Mouse (Mus musculus): ENCODE measurements around the gene Wwc1. TPM values are rescaled to one million over a fixed set of nuclear protein-coding genes. Genes with fewer than 3 reads are reported as not detected.

Wwc1 gene
- polyA plus RNA-seq, 1 experiment = 28.5 TPM

DNA sequence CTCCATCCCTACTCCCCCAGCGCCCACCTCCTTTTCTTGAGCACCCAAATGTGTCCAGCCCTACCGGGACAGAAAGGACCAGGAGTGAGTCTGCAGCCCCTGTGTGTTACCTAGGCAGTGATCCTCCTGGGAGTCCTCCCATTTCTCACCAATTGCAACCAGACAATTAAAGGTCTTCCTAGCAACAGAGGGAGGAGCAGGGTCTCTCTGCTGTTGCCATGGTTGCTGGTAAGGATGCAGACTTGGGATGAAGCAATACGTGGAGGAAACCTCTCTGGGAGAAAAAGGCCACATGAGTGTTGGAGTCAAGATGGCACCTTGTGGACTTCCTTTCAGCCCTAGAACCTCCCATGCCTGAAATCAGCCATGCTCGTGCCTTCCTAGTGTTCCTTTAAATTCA is 19.7 kb upstream of the Wwc1 start:
- H3K4me1 ChIP-seq (ENCODE audit: control insufficient read depth, insufficient read depth, low read length) = no peaks in the 10 kb centered on the region; the same call in 1 of the 2 replicates
- no peaks in the 10 kb centered on the region for H3K27me3 ChIP-seq (ENCODE audit: control insufficient read depth, insufficient read depth, low read length)
- no peak for DNase-seq
- WGBS = 49% methylated on average over 4 of the region's 4 CpGs
- no peak overlapping the region for H3K4me3 ChIP-seq (replicated peaks; ENCODE audit: insufficient read depth, low read depth, low read length)
- no peak for TF ChIP-seq POLR2A (IDR thresholded peaks at IDR 0.05; ENCODE audit: borderline replicate concordance, insufficient read depth, low read length)
- no peak for TF ChIP-seq CTCF (IDR thresholded peaks at IDR 0.05; ENCODE audit: borderline replicate concordance, insufficient read depth, low read depth, low read length)
- no peak overlapping the region for H3K27ac ChIP-seq (ENCODE audit: insufficient read depth, low read length)

DNA sequence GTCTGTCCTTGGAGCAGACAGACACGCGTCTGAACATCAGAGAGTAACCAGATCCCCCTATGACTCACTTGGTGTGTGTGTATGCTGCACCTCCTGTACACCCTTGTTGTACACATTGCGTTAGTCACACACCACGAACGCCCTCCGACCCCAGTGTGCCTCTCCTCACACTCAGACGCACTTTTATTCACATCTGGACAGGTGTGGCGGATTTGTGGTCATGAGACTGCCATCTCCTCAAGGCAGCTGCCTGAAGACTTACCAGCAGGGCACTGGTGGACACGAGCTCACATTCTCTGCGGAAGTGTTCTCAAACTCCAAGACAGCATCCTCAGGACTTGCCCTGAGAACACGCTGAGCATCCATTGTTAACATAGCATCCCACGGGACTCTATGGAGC is 17.7 kb upstream of the Wwc1 start:
- 78% methylated on average over 12 of the region's 12 CpGs for WGBS
- H3K4me1 ChIP-seq (ENCODE audit: control insufficient read depth, insufficient read depth, low read length) = no peaks in the 10 kb centered on the region; the same call in 1 of the 2 replicates

DNA sequence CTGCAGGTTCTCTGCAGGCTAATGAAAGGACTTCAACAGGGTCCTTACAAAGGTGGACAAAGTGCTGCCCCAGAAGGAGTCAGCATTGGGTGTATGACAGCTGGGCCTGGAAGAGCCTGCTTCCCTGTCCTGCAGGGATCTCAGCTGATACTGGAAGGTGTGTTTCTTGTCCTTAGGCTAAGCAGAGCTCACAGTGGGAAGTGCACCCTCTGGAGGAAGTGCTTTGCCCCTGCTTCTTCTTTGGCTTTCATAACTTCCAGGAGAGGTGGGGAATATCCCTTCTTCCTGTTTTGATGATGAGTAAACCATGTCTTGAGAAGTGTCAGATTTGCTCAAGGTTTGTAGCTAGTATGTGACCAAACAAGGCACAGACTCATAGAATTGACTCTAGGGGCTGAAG is 15.0 kb upstream of the Wwc1 start:
- no peaks in the 10 kb centered on the region for H3K27me3 ChIP-seq (ENCODE audit: control insufficient read depth, insufficient read depth, low read length)
- H3K27ac ChIP-seq (ENCODE audit: insufficient read depth, low read length) = no peak overlapping the region
- TF ChIP-seq POLR2A (IDR thresholded peaks at IDR 0.05; ENCODE audit: borderline replicate concordance, insufficient read depth, low read length) (no peak), CTCF (IDR thresholded peaks at IDR 0.05; ENCODE audit: borderline replicate concordance, insufficient read depth, low read depth, low read length) (no peak)
- no peak for DNase-seq
- no peaks in the 10 kb centered on the region; the same call in 1 of the 2 replicates for H3K4me1 ChIP-seq (ENCODE audit: control insufficient read depth, insufficient read depth, low read length)
- no peak overlapping the region for H3K4me3 ChIP-seq (replicated peaks; ENCODE audit: insufficient read depth, low read depth, low read length)

More for the DNA sequence above, 17.7 kb upstream of the Wwc1 start:
- Histone ChIP-seq H3K4me3 (replicated peaks; ENCODE audit: insufficient read depth, low read depth, low read length) (no peak overlapping the region), H3K27me3 (ENCODE audit: control insufficient read depth, insufficient read depth, low read length) (no peaks in the 10 kb centered on the region), H3K27ac (ENCODE audit: insufficient read depth, low read length) (no peak overlapping the region)
- no peak for DNase-seq
- TF ChIP-seq POLR2A (IDR thresholded peaks at IDR 0.05; ENCODE audit: borderline replicate concordance, insufficient read depth, low read length) = no peak
- TF ChIP-seq CTCF (IDR thresholded peaks at IDR 0.05; ENCODE audit: borderline replicate concordance, insufficient read depth, low read depth, low read length) = no peak

DNA sequence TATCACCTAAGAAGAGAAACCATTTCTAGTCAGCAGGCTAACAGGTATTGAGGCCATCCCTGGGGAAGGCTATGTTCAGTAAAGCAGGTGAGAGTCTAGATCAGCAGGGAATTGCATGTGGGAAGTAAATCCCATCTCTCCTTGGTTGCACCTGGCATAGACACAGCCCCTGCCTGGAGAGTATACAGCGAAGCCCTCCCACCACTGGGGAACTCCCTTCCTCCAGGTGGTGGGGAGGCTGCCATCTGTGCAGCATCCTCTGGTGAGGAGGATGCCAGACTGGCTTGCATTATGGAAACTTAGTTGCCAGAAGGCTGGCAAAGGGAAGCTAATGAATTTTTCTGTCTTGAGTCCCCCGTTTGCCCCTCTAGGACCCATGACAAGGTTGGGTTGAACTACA is 11.5 kb upstream of the Wwc1 start:
- no peak for DNase-seq
- TF ChIP-seq CTCF (IDR thresholded peaks at IDR 0.05; ENCODE audit: borderline replicate concordance, insufficient read depth, low read depth, low read length) = no peak
- no peak for TF ChIP-seq POLR2A (IDR thresholded peaks at IDR 0.05; ENCODE audit: borderline replicate concordance, insufficient read depth, low read length)
- no peaks in the 10 kb centered on the region; the same call in 1 of the 2 replicates for H3K4me1 ChIP-seq (ENCODE audit: control insufficient read depth, insufficient read depth, low read length)
- H3K4me3 ChIP-seq (replicated peaks; ENCODE audit: insufficient read depth, low read depth, low read length) = no peak overlapping the region
- whole genome bisulfite sequencing = 15% methylated on average over 2 of the region's 2 CpGs
- H3K27me3 ChIP-seq (ENCODE audit: control insufficient read depth, insufficient read depth, low read length) = no peaks in the 10 kb centered on the region
- no peak overlapping the region for H3K27ac ChIP-seq (ENCODE audit: insufficient read depth, low read length)

DNA sequence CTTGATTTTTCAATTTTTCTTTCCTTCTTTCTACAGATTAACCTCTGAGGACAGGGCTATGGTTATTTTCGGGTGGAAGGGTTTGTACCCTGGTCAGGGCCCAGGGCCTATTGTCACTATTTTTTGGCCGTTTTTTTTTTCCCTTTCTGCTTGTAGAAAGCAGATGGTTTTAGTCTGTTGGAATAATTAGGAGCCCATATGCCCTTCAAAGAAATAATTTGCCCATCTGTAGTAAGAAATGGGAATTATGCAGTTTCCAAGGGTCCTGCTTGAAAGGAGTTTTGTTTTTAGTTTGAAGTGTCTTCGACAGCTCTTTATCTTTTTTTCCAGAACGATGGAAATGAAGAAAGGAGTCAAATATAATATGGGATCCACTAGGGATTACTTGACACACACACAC is 9.6 kb upstream of the Wwc1 start:
- TF ChIP-seq POLR2A (IDR thresholded peaks at IDR 0.05; ENCODE audit: borderline replicate concordance, insufficient read depth, low read length) (no peak), CTCF (IDR thresholded peaks at IDR 0.05; ENCODE audit: borderline replicate concordance, insufficient read depth, low read depth, low read length) (no peak)
- DNase-seq = no peak
- 41% methylated on average over 4 of the region's 4 CpGs for WGBS
- no peak overlapping the region for H3K27ac ChIP-seq (ENCODE audit: insufficient read depth, low read length)
- H3K4me3 ChIP-seq (replicated peaks; ENCODE audit: insufficient read depth, low read depth, low read length) = no peak overlapping the region
- no peaks in the 10 kb centered on the region for H3K27me3 ChIP-seq (ENCODE audit: control insufficient read depth, insufficient read depth, low read length)
- no peaks in the 10 kb centered on the region; the same call in 1 of the 2 replicates for H3K4me1 ChIP-seq (ENCODE audit: control insufficient read depth, insufficient read depth, low read length)

DNA sequence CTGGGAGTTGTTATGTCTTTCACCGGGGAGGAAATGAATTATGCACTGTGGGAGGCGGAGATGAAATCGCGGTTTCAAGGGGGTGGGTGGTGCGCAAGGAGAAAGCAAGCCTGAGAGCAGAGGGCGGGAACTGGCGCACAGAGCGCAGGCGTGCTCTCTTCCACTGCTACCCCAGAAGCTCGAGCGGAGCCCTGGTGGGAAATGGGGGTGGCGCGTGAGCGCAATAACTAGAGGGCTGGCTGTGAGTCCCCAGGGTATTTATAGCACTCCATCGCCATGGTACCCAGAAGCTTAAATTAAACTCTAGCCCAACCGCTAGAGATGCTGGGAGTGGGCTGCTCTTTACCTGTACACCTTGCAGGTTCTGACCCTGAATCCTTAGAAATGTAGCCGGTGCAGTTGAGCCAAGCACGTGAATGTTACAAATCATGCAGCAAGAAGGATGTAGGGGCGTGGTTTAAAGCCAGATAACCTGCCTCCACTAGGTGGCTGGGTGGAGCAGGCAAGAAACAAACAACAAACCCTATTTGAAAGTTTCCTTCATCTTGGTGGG is 5.6 kb upstream of the Wwc1 start:
- H3K27me3 ChIP-seq (ENCODE audit: control insufficient read depth, insufficient read depth, low read length) = no peaks in the 10 kb centered on the region
- H3K27ac ChIP-seq (ENCODE audit: insufficient read depth, low read length) = no peak overlapping the region
- TF ChIP-seq CTCF (IDR thresholded peaks at IDR 0.05; ENCODE audit: borderline replicate concordance, insufficient read depth, low read depth, low read length) (peak; percentile 30; the same call in 1 of the 2 replicates), POLR2A (IDR thresholded peaks at IDR 0.05; ENCODE audit: borderline replicate concordance, insufficient read depth, low read length) (no peak)
- H3K4me1 ChIP-seq (ENCODE audit: control insufficient read depth, insufficient read depth, low read length) = no peaks in the 10 kb centered on the region
- peak; percentile 56 to 57 for DNase-seq
- peak overlapping the region; percentile 34 for H3K4me3 ChIP-seq (replicated peaks; ENCODE audit: insufficient read depth, low read depth, low read length)
- 1% methylated on average over 19 of the region's 19 CpGs for WGBS

DNA sequence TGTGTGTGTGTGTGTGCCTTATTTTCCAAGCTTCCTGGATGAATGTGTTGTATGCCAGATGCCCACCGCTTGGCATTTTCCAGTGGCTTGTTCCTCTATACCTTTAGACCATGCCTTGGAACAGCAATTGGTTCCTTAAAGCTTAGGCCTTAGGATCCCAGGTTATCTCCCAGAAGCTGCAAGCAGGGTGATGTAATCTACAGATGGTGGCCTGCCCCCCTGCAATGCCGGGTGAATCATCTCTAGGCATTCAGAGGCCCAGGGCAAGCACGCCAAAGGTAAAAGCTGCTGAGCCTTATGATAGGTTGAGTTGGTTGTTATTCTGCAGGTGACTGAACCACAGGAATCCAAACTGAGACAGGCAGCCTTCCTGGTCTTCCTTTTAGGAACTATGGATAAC is 2.4 kb upstream of the Wwc1 start:
- TF ChIP-seq POLR2A (IDR thresholded peaks at IDR 0.05; ENCODE audit: borderline replicate concordance, insufficient read depth, low read length) (no peak), CTCF (IDR thresholded peaks at IDR 0.05; ENCODE audit: borderline replicate concordance, insufficient read depth, low read depth, low read length) (no peak)
- H3K4me1 ChIP-seq (ENCODE audit: control insufficient read depth, insufficient read depth, low read length) = peaks cover 4% of the 10 kb centered on the region; the same call in 1 of the 2 replicates
- DNase-seq = peak; percentile 74 to 87
- WGBS = 44% methylated on average over 3 of the region's 3 CpGs
- no peaks in the 10 kb centered on the region for H3K27me3 ChIP-seq (ENCODE audit: control insufficient read depth, insufficient read depth, low read length)
- H3K27ac ChIP-seq (ENCODE audit: insufficient read depth, low read length) = no peak overlapping the region
- no peak overlapping the region for H3K4me3 ChIP-seq (replicated peaks; ENCODE audit: insufficient read depth, low read depth, low read length)

DNA sequence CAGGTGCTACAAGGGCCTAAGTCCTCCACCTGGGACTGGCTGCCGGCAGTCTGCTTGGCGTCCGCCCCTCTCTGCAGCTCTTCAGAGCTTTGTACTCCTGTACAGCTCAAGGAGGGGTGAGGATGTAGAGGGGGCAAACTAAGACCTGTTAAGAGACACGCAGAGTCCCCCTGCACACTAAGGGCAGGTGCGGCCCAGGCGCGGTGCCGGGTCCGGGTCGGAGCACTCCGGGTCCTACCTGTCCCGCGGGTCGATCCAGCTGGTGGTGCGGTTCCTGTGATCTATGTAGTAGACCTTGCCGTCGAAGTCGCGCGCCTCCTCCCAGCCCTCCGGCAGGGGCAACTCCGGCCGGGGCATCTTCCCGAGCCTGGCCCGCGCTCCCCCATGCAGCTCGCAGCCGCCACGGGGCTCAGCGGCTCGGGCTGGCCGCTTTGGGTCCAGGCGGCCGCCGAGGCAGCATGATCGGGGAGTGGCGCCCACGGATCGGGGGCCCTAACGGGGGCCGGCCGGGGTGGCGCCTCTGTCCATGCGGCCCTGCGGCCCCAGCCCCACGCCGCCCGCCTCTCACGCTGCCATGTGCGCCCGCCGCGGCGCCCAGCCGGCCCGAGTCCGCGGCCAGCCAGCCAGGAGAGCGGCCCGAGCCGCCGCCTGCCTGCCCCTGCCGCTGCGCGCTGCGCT is 455 bp downstream of the Wwc1 start:
- no peaks in the 10 kb centered on the region for H3K27me3 ChIP-seq (ENCODE audit: control insufficient read depth, insufficient read depth, low read length)
- TF ChIP-seq CTCF (IDR thresholded peaks at IDR 0.05; ENCODE audit: borderline replicate concordance, insufficient read depth, low read depth, low read length) (no peak), POLR2A (IDR thresholded peaks at IDR 0.05; ENCODE audit: borderline replicate concordance, insufficient read depth, low read length) (no peak)
- H3K27ac ChIP-seq (ENCODE audit: insufficient read depth, low read length) = no peak overlapping the region
- peak; percentile 24 to 44 for DNase-seq
- peaks cover 4% of the 10 kb centered on the region; the same call in 1 of the 2 replicates for H3K4me1 ChIP-seq (ENCODE audit: control insufficient read depth, insufficient read depth, low read length)
- H3K4me3 ChIP-seq (replicated peaks; ENCODE audit: insufficient read depth, low read depth, low read length) = peak overlapping the region; percentile 31
- under 1% methylated on average over 53 of the region's 66 CpGs for WGBS

Data from cerebellum, adult 2 months (tissue).